Comparison of ENCODE assay signal across 9 mouse cellular contexts in genomic region chr13:32179906-32180305, GRCm38 (mm10).
DNase-seq lines count a peak whose midpoint lies in the region; ATAC-seq and TF ChIP-seq lines count a peak whose summit lies in the region.
"Had no signal": no experiment of that assay in that cellular context is flagged by ENCODE, and none has a peak within 500 bp of the region (broad histone marks: within the 10 kb centered on the region; RNA-seq: fewer than 3 reads in every experiment).

No protein-coding gene starts in this region.

- no peak overlapping the region for H3K27ac ChIP-seq in intestine, embryonic 14.5 days (ENCODE audit: low read depth)
- H3K27ac ChIP-seq in intestine, postnatal 0 days (ENCODE audit: low read depth, low read length): no peak overlapping the region
- H3K27ac ChIP-seq in forebrain, embryonic 15.5 days (replicated peaks): no peak overlapping the region
- no peak overlapping the region for H3K27ac ChIP-seq in hindbrain, embryonic 16.5 days (ENCODE audit: low read depth, low read length)
- H3K27ac ChIP-seq in midbrain, embryonic 11.5 days (ENCODE audit: low read depth, low read length): peak overlapping the region; percentile 30; the same call in 1 of the 2 replicates

- H3K4me3 ChIP-seq in intestine, embryonic 14.5 days (ENCODE audit: low read depth, low read length): no peak overlapping the region
- H3K4me3 ChIP-seq in intestine, postnatal 0 days (ENCODE audit: low read depth, low read length): no peak overlapping the region
- H3K4me3 ChIP-seq in forebrain, embryonic 15.5 days: no peak overlapping the region
- H3K4me3 ChIP-seq in hindbrain, embryonic 16.5 days (ENCODE audit: low read length): no peak overlapping the region
- no peak overlapping the region for H3K4me3 ChIP-seq in midbrain, embryonic 11.5 days (ENCODE audit: low read depth, low read length)

- no peaks in the 10 kb centered on the region for H3K27me3 ChIP-seq in intestine, embryonic 14.5 days (replicated peaks; ENCODE audit: control insufficient read depth, insufficient read depth, low read length)
- H3K27me3 ChIP-seq in intestine, postnatal 0 days (replicated peaks; ENCODE audit: control insufficient read depth, insufficient read depth, low read length): no peaks in the 10 kb centered on the region
- H3K27me3 ChIP-seq in forebrain, embryonic 15.5 days: no peaks in the 10 kb centered on the region
- H3K27me3 ChIP-seq in hindbrain, embryonic 16.5 days (replicated peaks; ENCODE audit: control insufficient read depth, insufficient read depth, low read length): no peaks in the 10 kb centered on the region
- H3K27me3 ChIP-seq in midbrain, embryonic 11.5 days (ENCODE audit: control insufficient read depth, insufficient read depth, low read length): no peaks in the 10 kb centered on the region
- H3K27me3 ChIP-seq: CH12.LX had no signal

- 0 out of 2 replicates have a peak, but pooled peaks have one; percentile 50 for ATAC-seq in intestine, embryonic 14.5 days (replicated peaks; ENCODE audit: low FRiP score, low TSS enrichment, low read depth)
- ATAC-seq in intestine, postnatal 0 days: no peak
- peak; percentile 77 for ATAC-seq in forebrain, embryonic 15.5 days (replicated peaks)
- ATAC-seq in hindbrain, embryonic 16.5 days: peak; percentile 79
- ATAC-seq in midbrain, embryonic 11.5 days (ENCODE audit: low FRiP score): peak; percentile 95

- no peak for TF ChIP-seq CTCF in intestine, postnatal 0 days (IDR thresholded peaks at IDR 0.05; ENCODE audit: low read depth)

- no peak overlapping the region for H3K4me2 ChIP-seq in intestine, embryonic 14.5 days (ENCODE audit: low read length)
- no peak overlapping the region for H3K4me2 ChIP-seq in intestine, postnatal 0 days (replicated peaks; ENCODE audit: low read depth)
- no peak overlapping the region for H3K4me2 ChIP-seq in forebrain, embryonic 15.5 days (replicated peaks)
- H3K4me2 ChIP-seq in hindbrain, embryonic 16.5 days (ENCODE audit: low read length): no peak overlapping the region
- H3K4me2 ChIP-seq in midbrain, embryonic 11.5 days: no peak overlapping the region

- H3K4me1 ChIP-seq in intestine, embryonic 14.5 days (replicated peaks; ENCODE audit: control insufficient read depth, insufficient read depth, low read length): 0 out of 2 replicates have a peak, but pooled peaks cover 4% of the 10 kb centered on the region
- H3K4me1 ChIP-seq in intestine, postnatal 0 days (replicated peaks; ENCODE audit: control insufficient read depth, insufficient read depth, low read length): no peaks in the 10 kb centered on the region
- H3K4me1 ChIP-seq in forebrain, embryonic 15.5 days: peaks cover 5% of the 10 kb centered on the region; the same call in 1 of the 2 replicates
- no peaks in the 10 kb centered on the region for H3K4me1 ChIP-seq in hindbrain, embryonic 16.5 days (ENCODE audit: control insufficient read depth, insufficient read depth, low read depth, low read length)
- peaks cover 4% of the 10 kb centered on the region; the same call in 1 of the 2 replicates for H3K4me1 ChIP-seq in midbrain, embryonic 11.5 days (ENCODE audit: control insufficient read depth, insufficient read depth, low read length)

- no peak for DNase-seq in intestine, embryonic 14.5 days (ENCODE audit: low spot score)
- DNase-seq in midbrain, embryonic 11.5 days (ENCODE audit: low spot score, missing footprints): no peak
- DNase-seq in adipocyte (ENCODE audit: low spot score): no peak
- no peak for DNase-seq in frontal cortex, postnatal 10 days (ENCODE audit: low spot score in 2 of 2)
- DNase-seq in left cerebral cortex, adult 9 months (ENCODE audit: low spot score in 2 of 2): no peak

- no peaks in the 10 kb centered on the region for H3K36me3 ChIP-seq in intestine, embryonic 14.5 days (ENCODE audit: control insufficient read depth, insufficient read depth, low read length)
- no peaks in the 10 kb centered on the region for H3K36me3 ChIP-seq in intestine, postnatal 0 days (ENCODE audit: control insufficient read depth, insufficient read depth)
- no peaks in the 10 kb centered on the region for H3K36me3 ChIP-seq in forebrain, embryonic 15.5 days
- H3K36me3 ChIP-seq in hindbrain, embryonic 16.5 days (ENCODE audit: control insufficient read depth, insufficient read depth, low read length): no peaks in the 10 kb centered on the region
- H3K36me3 ChIP-seq in midbrain, embryonic 11.5 days (ENCODE audit: control insufficient read depth, insufficient read depth, low read length): no peaks in the 10 kb centered on the region

- H3K9ac ChIP-seq in intestine, embryonic 14.5 days (ENCODE audit: low read length): no peak overlapping the region
- no peak overlapping the region for H3K9ac ChIP-seq in intestine, postnatal 0 days (ENCODE audit: low read depth, low read length)
- H3K9ac ChIP-seq in forebrain, embryonic 15.5 days (replicated peaks): no peak overlapping the region
- H3K9ac ChIP-seq in hindbrain, embryonic 16.5 days (ENCODE audit: low read depth, low read length): no peak overlapping the region
- no peak overlapping the region; the same call in 1 of the 2 replicates for H3K9ac ChIP-seq in midbrain, embryonic 11.5 days (ENCODE audit: low read length)

- 24% methylated on average over 3 of the region's 3 CpGs for WGBS in intestine, embryonic 14.5 days
- WGBS in intestine, postnatal 0 days: 25% methylated on average over 3 of the region's 3 CpGs
- WGBS in forebrain, embryonic 15.5 days: 8% methylated on average over 3 of the region's 3 CpGs
- WGBS in hindbrain, embryonic 16.5 days: 19% methylated on average over 3 of the region's 3 CpGs
- 21% methylated on average over 3 of the region's 3 CpGs for WGBS in midbrain, embryonic 11.5 days

- H3K9me3 ChIP-seq in intestine, embryonic 14.5 days (ENCODE audit: control insufficient read depth, low read length): no peaks in the 10 kb centered on the region
- H3K9me3 ChIP-seq in intestine, postnatal 0 days (ENCODE audit: control insufficient read depth): no peaks in the 10 kb centered on the region
- H3K9me3 ChIP-seq in forebrain, embryonic 15.5 days: no peaks in the 10 kb centered on the region
- H3K9me3 ChIP-seq in hindbrain, embryonic 16.5 days (ENCODE audit: control insufficient read depth, low read length): no peaks in the 10 kb centered on the region
- no peaks in the 10 kb centered on the region for H3K9me3 ChIP-seq in midbrain, embryonic 11.5 days (ENCODE audit: control insufficient read depth, low read length)
